Mouse (Mus musculus) T-helper 1 cell (primary cell): ENCODE data around the gene Olfr787.

Experiments
- in situ Hi-C: fragments of 300-600 bp; cut with MboI, MseI; formaldehyde crosslinking; loops from one replicate; pipeline ENCODE4 v1.15.1; 2025; ENCODE audit warnings: high pct_unique_total_duplicates

Gene Olfr787

DNA sequence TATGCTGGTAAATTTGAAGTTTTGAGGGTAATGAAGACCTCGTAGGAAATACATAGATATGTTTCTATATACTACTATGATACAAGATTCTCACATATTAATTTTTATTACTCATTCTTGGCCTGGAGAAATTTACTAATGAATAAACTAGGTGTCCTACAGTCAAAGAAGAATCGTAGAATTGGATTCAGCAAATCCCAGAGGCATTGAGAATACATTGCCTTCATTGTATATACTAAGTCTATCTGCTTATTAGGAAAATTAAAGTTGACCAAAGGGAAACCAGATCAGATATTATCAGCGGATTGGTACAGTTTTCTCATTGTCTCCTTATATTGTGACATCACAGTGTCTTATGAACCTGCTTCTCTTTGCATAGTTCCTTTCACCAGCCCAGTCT lies at the start of gene Olfr787:
Gene Olfr787, plus strand, starts transcription at position 301 of the 400 bp plus-strand sequence.
- in situ Hi-C loops: no loop called here

DNA sequence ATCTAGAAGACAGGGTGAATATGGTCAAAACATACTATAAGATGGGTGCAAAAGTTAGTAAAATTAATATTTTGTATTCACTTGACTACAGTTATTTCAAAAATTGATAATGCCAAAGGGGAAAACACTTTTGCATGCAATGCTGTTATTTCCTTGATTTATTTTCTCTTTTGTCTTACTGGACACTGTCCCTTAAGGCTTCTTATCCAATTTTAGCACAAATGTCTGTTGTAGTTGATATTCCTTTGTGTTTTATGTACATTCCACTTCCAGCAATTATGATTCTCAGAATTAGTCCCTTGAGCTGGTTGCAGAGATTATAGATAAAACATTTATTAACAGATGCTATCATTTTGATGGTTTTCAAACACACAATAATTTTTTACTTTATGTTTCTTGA lies 34.7 kb upstream of the Olfr787 start, which contains the start of gene Olfr786:
Gene Olfr786, plus strand, starts transcription at position 301 of the 400 bp plus-strand sequence.
- in situ Hi-C loops: no loop called here

DNA sequence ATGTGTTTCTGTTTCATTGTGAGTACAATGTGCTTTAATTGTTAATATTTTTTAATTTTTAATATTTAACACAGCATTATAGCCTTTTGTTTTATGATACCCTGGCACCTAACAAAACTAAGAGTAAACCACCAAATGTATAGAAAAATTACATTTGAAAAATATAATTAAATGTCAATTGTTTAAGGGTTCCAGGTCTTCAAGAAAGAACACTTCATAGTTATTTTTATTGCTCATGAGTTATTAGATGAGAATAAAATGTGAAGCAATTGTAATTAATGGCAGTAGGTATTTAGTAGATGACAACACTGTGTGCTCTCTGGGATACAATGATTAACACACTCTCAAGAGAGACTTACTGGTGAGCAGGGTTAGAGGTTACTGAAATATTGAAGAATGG lies 9.0 kb downstream of the Olfr787 start, which contains the start of gene Olfr788:
Gene Olfr788, plus strand, starts transcription at position 301 of the 400 bp plus-strand sequence.
- in situ Hi-C loops: no loop called here

DNA sequence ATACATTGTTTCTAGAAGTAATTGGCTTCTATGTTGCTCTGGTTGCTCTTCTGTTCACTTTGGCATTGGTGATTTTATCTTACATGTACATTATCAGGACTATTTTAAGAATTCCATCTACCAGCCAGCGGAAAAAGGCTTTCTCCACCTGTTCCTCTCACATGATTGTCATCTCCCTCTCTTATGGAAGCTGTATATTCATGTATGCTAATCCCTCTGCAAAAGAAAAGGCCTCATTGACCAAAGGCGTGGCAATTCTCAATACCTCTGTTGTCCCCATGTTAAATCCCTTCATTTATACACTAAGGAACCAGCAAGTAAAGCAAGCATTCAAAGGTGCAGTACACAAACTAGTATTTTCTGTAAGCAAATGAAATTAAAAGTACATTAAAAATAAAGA lies 11.6 kb downstream of the Olfr787 start:
- in situ Hi-C loops: no loop called here

DNA sequence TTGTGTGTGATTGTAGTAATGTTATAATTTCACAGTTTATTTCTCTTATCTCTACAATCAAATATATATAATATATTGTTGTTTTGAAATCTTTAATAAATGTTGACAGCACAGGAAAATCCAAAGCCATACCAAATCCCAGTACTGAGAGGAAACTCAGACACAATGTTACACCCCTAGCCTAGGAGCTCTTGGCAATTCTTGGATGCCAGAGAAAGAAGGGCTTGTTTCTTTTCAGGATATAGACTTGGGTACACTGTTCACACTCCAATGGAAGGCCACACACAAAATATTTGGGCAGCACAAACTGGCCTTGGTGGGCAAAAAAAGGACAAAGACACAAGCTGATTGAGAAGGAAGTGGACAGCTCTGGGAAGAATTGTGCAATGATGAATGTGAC lies 12.1 kb downstream of the Olfr787 start:
- in situ Hi-C loops: no loop called here

DNA sequence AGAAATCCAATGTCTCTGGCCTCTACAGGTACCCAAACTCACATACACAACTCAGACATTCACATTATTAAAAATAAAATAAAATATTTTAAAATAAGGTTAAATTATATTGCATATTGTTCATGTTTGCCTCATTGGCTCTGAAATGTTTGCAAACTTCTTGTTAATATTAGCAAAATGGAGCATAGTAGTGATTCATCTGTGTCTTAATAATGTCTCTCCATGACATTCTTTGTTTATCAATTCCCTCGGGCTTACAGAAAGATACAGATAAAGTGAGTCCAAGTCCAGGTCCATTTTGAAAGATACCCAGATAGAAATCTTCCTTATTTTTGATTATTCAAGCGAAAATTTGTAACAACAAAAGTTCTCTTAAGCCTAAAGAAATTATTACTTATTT lies 22.8 kb downstream of the Olfr787 start, which contains the start of gene Olfr789:
Gene Olfr789, plus strand, starts transcription at position 301 of the 400 bp plus-strand sequence.
- in situ Hi-C loops: no loop called here

DNA sequence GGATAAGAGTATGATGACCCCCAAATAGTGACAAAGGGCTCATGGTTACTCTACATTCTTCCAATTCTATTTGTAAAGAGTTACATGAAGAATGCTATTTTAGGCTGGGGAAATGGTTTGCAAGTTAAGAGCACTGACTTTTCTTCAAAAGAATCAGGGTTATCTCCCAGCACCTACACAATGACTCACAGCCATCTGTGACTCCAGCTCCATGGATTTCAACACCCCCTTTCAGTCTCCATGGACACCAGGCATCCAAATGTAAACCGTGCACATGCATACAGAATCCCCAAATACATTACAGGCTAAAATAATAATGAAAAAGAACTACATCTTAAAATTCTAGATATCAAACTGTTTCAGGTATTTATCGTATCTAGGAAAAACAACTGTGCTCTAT lies 28.4 kb downstream of the Olfr787 start:
- in situ Hi-C loops: loop anchor here (10.0 kb wide), 1 partner anchor 465 kb away; no protein-coding TSS in a partner anchor

DNA sequence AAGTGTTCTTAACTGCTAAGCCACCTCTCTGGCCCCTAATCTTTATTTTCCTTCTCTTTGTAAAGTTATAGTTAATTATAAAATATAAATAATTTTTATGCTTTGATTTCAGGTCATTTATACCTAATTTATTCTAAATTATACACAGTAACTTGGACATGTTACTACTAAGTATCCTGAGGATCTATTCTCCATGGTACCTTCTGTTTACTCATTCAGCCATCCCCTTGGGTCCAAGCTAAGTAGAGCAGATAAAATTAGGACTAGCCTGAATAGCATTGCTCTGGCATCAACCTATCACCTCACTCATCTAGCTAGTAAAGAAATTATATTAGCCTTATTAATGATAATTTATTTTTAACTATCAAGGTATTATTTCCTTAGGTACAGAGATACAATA lies 36.5 kb downstream of the Olfr787 start, which contains the start of gene Olfr790:
Gene Olfr790, plus strand, starts transcription at position 301 of the 400 bp plus-strand sequence.
- in situ Hi-C loops: loop anchor here (10.0 kb wide), 1 partner anchor 473 kb away; no protein-coding TSS in a partner anchor
